Mouse (Mus musculus) layer of hippocampus, adult 9-11 months (tissue): Measurements from ENCODE around the gene Golph3.
A peak's percentile ranks its signal among the peaks of the same experiment; 100 is the strongest.
"Not testable (repeated sequence)": the region's sequence is repeated elsewhere in the genome, so short reads cannot be mapped to it uniquely, and the experiment has no call there.

Experiments
- DNase-seq: peaks from one replicate; pipeline ENCODE4 v3.0.0; 2022

The Golph3 gene

DNA sequence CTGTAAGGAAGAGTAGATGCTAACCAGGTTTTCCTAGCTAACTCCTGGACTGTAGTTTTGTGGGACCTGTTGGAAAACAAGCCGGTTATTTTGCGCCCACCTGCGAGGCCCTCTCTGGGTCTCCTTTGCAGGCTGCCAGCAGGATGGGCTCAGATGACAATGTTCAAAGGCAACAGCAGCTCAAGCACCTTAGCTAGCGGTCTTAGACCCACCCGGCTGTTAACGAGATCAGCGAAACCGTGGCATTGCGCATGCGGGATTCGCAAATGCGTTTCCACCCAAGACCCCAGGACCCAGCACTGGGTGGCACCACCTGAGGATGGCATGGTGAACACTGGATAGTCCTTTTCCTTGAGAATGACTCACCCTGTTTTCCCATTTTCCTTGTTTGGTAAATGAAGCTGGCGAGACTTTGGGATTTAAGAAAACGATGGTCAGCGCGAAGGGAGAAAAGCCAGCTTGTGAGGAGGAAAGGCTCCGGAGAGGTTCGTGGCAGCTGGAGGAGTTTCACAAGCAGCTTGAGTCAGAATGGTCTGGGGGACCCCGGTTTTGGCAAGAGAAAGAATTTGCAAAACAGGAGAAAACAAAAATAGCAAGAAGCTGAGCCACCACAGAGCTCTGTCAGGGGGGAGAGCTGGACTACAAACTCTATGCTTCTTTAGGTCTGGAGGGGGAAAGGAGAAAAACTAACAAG lies 39.4 kb downstream of the Golph3 start:
- no peak for DNase-seq

- DNase-seq: peak; percentile 58
These were observed 40.9 kb downstream of the Golph3 start for GRCm38 (mm10) chr15:12362001-12362700.

DNA sequence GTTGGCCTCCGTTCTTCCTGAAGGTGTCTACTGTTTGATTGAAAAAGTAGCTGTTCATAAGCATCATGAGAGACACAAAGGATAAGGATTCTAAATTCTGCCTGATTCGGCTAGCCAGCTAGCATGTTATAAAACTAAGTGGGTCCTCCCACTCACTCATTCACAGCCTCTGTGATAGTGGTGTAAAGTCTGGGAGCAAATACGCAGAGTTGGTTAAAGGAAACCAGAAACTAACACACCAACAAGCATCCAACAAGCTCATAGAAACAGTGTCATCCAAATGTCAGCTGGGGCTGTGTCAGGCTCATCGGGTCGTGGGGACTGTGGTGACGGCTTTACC lies 41.4 kb downstream of the Golph3 start:
- peak; percentile 63 for DNase-seq

DNA sequence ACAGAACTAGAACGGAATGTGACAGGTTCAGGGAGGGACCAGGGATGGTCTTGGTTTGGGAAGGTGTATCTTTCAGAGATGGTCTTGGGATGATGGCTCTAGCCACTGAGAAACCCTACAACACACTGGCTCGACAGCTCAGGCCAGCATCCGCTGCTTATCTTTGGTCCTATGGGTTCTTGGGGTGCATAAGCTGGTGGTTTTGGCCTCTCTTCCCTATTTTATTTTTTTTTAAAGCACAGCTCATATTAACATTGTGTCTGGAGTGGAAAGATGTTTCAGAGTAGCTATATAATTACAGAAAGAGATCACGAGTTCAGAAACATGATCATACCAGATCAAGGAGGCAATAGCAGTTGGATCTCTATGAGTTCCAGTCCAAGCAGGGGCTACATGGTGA lies 42.8 kb downstream of the Golph3 start:
- DNase-seq: no peak

- DNase-seq: no peak
These were observed 44.3 kb downstream of the Golph3 start for GRCm38 (mm10) chr15:12365416-12366071.

DNA sequence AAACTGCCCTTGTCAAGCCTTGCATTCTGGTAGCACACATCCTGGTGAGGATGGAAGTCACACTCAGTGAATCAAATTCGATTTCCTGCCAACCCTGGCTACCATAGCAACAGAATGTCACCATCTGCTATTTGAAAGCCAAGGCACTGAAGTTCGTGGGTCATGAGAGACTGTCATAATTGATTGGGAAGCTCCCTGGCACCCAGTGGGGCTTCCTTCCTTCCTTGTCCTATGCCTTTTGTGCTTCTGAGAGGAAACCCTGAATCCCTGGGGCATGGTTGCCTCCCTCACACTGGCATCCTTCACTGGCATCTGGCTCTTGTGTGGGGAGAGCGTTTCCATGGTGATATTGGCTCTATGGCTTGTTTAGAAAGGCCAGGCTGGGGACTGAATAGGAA lies 44.8 kb downstream of the Golph3 start:
- DNase-seq: peak; percentile 87

DNA sequence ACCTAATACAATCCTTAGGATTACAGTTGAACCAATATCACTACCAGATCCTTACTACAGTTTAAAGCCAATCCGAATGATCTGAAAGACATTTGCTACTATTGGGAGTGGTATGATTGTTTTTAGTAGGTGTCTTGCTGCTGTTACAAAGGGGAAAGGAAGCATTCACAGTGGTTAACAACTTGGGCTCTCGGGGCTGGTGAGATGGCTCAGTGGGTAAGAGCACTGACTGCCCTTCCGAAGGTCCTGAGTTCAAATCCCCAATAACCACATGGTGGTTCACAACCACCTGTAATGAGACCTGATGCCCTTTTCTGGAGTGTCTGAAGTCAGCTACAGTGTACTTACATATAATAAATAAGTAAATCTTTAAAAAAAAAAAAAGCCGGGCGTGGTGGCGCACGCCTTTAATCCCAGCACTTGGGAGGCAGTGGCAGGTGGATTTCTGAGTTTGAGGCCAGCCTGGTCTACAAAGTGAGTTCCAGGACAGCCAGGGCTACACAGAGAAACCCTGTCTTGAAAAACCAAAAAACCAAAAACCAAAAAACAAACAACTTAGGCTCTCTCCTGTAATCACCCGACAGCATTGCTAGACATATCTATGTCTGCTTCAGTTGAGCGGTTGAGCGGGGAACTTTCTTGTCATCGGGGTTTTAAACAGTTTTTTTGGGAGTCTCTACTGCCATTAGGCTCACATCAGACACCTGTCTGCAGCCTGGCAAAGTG lies 45.5 kb downstream of the Golph3 start:
- not testable (repeated sequence) for DNase-seq

GRCm38 (mm10) chr15:12367306-12368080 lies 46.2 kb downstream of the Golph3 start:
- DNase-seq: no peak

DNA sequence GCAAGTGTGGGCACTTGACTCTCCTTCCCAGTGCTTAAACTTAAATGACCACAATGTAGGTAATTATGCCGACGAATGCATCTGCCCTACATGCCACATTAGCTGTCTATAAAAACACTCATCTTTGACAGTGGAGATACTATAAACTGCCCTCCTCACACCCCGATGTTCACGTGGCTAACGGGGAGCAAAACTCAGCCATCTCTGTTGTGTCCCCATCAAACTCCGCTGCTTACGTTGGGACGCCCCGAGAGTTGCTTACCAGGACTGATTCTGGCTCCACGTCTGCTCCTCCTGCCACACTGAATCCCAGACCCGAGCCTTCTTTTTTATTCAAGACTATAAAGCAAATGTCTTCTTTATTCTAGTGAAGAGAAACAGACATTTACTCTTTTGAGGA lies 47.1 kb downstream of the Golph3 start:
- DNase-seq: no peak

- DNase-seq: no peak
These were observed 47.6 kb downstream of the Golph3 start for GRCm38 (mm10) chr15:12368850-12369249.

DNA sequence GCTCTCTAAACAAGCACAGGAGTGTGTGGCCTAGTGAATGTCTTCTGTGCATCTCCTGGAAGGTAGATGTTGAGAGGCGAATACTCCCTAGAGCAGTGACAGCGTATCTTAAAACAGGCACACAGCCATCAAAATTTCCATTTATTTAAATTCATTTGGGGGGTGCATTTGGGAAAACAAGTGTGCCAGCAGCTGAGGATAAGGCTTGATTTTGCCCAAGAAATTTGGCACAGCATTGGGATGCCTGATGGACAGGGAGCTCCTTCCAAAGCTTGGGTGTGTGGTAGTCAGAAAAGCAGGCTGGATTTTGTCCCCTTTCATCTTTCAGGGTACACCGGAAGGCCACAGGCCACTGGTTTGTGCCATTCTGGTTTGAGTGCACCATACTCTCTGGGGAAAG lies 48.8 kb downstream of the Golph3 start:
- no peak for DNase-seq

DNA sequence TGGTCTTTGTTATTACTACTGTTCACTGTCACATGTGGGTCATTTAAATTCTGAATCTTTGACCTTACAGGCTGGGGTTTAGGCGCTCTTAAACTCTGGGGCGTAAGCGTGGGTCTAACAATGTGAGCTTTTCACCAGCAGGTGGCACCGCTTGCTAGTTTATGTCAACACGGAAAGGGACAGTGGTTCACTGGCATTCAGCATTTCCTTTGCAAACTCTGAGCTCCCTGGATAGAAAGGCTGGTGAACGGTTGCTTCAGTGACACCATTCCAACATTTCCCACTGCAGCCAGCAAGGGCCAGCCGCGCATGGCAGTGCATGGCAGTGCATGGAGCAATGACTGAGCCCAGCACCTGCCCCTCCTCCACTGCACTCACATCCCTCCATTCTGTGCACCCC lies 49.9 kb downstream of the Golph3 start:
- DNase-seq: peak; percentile 60

DNA sequence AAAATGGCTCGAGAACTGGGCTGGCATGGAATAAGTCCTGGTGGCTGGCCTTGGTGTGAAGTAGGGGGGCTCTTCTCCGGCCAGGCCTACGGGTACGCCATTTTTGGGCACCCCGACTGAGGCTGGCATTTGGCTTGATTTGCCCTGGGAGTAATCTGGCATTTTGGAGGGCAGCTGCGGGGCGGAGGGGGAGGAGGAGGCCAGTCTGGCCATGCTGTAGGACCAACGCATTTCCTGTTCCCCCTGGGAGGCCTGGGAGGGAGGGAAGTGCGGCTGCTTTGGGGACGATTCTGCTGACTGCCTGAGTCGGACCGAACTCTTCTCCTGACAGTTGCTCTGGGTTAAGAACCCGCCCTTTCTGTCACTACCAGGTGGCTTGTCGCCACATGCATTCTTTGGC lies 52.2 kb downstream of the Golph3 start:
- DNase-seq: no peak

DNA sequence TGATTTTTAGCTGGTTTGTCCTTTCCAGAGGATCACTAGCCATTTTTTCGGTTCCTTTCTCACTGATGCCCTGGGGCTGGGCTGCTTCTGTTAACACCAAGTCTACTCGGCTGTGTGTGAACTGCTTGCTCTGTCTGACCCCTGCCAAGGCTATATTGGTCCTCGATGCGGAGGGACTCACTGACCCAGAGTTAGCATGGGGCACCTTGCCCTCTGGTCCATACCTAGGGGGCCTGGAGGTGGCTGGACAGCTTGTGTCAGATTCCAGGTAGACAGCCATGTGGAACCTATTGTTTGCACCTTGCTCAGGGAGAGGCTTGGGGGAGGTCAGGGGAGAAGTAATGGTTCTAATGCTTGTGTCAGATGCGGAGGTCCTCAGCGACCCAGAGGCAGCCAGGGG lies 52.7 kb downstream of the Golph3 start:
- DNase-seq: no peak

GRCm38 (mm10) chr15:12374916-12375315 lies 53.7 kb downstream of the Golph3 start:
- no peak for DNase-seq

DNA sequence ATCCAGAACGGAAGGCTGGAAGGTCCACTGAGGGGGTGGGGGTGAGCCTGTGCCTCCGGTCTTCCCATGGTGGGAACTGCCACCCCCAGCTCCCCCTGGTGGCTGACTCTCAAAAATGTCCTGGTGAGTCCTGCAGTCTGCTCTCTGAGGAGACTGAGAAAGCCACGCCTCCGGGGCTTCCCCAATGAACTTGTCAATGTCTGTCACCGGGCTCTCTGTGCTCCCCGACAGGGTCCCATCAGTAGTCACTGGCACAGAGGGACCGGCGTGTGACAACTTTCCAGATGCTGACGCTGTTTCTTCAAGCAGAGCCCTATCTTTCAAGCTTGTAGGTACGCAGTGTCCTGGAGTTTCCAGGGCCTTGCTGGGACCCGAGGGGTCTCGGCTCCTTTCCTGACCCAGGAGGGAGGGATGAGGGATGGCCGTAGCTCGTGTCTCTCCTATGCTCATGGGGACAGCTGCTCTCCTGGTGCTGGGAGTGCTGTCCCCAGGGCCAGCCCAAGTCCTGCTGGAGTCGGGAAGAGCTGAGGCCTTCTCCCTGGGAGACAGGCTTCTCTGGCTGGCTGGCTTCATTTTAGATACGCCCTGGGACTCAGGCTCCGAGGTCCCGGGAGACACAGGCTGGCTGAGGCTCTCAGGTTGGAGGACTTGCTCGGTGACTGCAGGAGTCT lies 54.5 kb downstream of the Golph3 start:
- DNase-seq: peak; percentile 65

DNA sequence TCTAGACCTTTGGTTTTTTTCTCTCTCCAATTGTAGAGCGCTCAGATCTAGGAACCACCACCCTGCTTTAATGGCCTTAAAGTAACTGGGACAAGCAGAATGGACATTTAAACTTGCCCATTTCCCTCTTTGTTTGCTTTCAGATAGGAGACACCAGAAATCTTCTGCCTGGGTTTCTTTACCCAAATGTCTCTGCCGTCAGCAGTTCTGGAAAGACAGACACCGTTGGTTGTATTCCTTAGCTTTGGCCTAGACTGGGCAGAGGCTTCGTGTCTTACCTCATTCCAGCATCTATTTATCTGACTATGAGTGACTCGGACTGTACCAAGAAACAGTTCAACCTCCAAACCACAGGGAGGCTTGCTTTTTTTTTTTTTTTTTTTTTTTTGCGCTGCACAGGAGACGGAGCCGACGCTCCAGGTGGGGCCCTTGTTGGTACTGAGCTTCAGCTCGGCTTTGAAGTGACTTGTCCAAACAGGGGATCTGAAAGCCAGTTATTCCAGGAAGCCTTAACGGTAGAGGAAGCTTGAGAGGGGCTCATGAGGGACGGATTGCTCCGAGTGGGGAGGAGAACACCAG lies 55.3 kb downstream of the Golph3 start:
- DNase-seq: no peak

DNA sequence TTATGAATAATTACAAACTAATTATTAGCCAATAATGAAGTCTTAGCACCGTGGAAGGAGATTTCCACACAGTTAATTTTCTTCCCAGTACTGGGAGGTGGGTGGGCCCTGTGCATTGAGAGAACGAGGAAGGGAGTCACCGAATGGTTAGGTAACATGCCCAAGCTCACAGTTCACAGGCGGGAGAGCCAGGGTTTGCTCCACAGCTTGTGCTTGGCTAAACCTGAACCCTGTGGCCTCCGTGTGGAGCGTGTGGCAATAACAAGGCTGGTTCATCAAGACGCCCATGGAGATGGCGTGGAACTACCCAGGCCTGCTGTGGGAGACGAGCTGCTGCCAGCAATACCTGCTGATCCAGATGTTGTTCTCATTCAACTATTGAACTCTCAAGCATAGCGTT lies 56.5 kb downstream of the Golph3 start:
- DNase-seq: no peak

DNA sequence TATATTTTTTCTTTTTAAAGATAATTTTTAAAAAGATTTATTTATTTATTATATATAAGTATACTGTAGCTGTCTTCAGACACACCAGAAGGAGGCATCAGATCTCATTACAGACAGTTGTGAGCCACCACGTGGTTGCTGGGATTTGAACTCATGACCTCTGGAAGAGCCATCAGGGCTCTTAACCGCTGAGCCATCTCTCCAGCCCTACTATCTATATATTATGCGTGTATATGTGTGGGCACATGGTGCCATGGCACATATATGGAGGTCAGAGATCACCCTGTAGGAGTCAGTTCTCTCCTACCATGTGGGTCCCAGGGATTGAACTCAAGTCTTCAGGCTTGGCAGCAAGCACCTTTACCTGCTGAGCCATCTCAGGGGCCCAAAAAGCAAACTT lies 58.8 kb downstream of the Golph3 start:
- no peak for DNase-seq

GRCm38 (mm10) chr15:12380548-12380947 lies 59.3 kb downstream of the Golph3 start:
- no peak for DNase-seq

- no peak for DNase-seq
These were observed 63.4 kb downstream of the Golph3 start for GRCm38 (mm10) chr15:12384679-12385078.
